Mouse (Mus musculus) kidney, adult 2 months (tissue): ENCODE measurements at regions not wholly inside any gene's neighbourhood (a gene's known extent, or its start where the extent isn't known, plus 50 kb on each side); places are given as distances from the start of the nearest gene placed in this dataset.

Experiments used
- DNase-seq: peaks from one replicate; pipeline ENCODE4 v3.0.0; 2021
- H3K27ac ChIP-seq: fragments of 200-500 bp; 2 replicates; pipeline ENCODE4 v1.5.1; 2012; ENCODE audit warnings: low read depth, low read length, control low read depth, inconsistent platforms; ENCODE audit not compliant: insufficient read depth
- H3K27me3 ChIP-seq: fragments of 200-500 bp; replicated peaks from 2 replicates; pipeline ENCODE4 v1.6.1; 2012; ENCODE audit warnings: mild to moderate bottlenecking, moderate library complexity, low read length, inconsistent platforms; ENCODE audit not compliant: control insufficient read depth, insufficient read depth
- H3K36me3 ChIP-seq: fragments of 200-500 bp; 2 replicates; pipeline ENCODE4 v1.6.1; 2012; ENCODE audit warnings: mild to moderate bottlenecking, moderate library complexity, low read length, inconsistent platforms; ENCODE audit not compliant: control insufficient read depth, insufficient read depth
- H3K4me1 ChIP-seq: fragments of 200-500 bp; 2 replicates; pipeline ENCODE4 v1.6.1; 2011; ENCODE audit warnings: low read length; ENCODE audit not compliant: control insufficient read depth, insufficient read depth
- H3K4me3 ChIP-seq: fragments of 200-500 bp; 2 replicates; pipeline ENCODE4 v1.5.1; 2011; ENCODE audit warnings: mild to moderate bottlenecking, low read depth, low read length, control low read depth; ENCODE audit not compliant: insufficient read depth
- CTCF ChIP-seq: fragments of 200-500 bp; conservative IDR thresholded peaks from 2 replicates; pipeline ENCODE4 v1.5.1; 2011; ENCODE audit warnings: low read depth, mild to moderate bottlenecking, control low read depth, low read length, moderate library complexity, mixed read lengths; ENCODE audit not compliant: insufficient read depth, insufficient read length
- POLR2A ChIP-seq: fragments of 200-500 bp; IDR thresholded peaks from one replicate; pipeline ENCODE4 v1.6.1; 2011; ENCODE audit warnings: low read depth, low read length, control low read depth
- WGBS: fragments of 180-500 bp; shearing (Covaris S2); methylation state at CpG from one replicate; pipeline ENCODE4 v1.1.7; 2018; 5-methylcytosine and 5-hydroxymethylcytosine counted together

- Histone ChIP-seq H3K27me3 (no peaks in the 10 kb centered on the region), H3K4me1 (no peaks in the 10 kb centered on the region), H3K4me3 (no peak overlapping the region), H3K36me3 (no peaks in the 10 kb centered on the region), H3K27ac (no peak overlapping the region)
- no peak for DNase-seq
- TF ChIP-seq CTCF, result no peak
- TF ChIP-seq POLR2A, result no peak
- WGBS, result 94% methylated on average over 4 of the region's 4 CpGs
Observed at GRCm38 (mm10) chr4:125807923-125808322, 216.4 kb upstream of the Csf3r start.

- WGBS, result 6% methylated on average over 9 of the region's 9 CpGs
- Histone ChIP-seq H3K36me3 (no peaks in the 10 kb centered on the region), H3K27ac (no peak overlapping the region), H3K4me1 (no peaks in the 10 kb centered on the region), H3K4me3 (no peak overlapping the region), H3K27me3 (no peaks in the 10 kb centered on the region)
- no peak for TF ChIP-seq CTCF
- TF ChIP-seq POLR2A, result no peak
- DNase-seq, result no peak
Observed at GRCm38 (mm10) chr4:125809446-125810108, 214.8 kb upstream of the Csf3r start.

- WGBS, result 34% methylated on average over 8 of the region's 8 CpGs
- H3K4me1 ChIP-seq, result no peaks in the 10 kb centered on the region
- no peak for TF ChIP-seq POLR2A
- no peak for TF ChIP-seq CTCF
- DNase-seq, result no peak
- no peaks in the 10 kb centered on the region for H3K27me3 ChIP-seq
- no peaks in the 10 kb centered on the region for H3K36me3 ChIP-seq
- no peak overlapping the region for H3K4me3 ChIP-seq
- no peak overlapping the region for H3K27ac ChIP-seq
Observed at GRCm38 (mm10) chr4:125810247-125810646, 214.1 kb upstream of the Csf3r start.

GRCm38 (mm10) chr4:125814311-125814710, 210.0 kb upstream of the Csf3r start:
- H3K4me1 ChIP-seq, result no peaks in the 10 kb centered on the region
- no peak for DNase-seq
- no peaks in the 10 kb centered on the region for H3K27me3 ChIP-seq
- no peak overlapping the region for H3K27ac ChIP-seq
- no peak for TF ChIP-seq POLR2A
- no peak for TF ChIP-seq CTCF
- H3K4me3 ChIP-seq, result no peak overlapping the region
- 55% methylated on average over 12 of the region's 12 CpGs for WGBS
- H3K36me3 ChIP-seq, result no peaks in the 10 kb centered on the region

GRCm38 (mm10) chr4:125815276-125815675, 209.1 kb upstream of the Csf3r start:
- TF ChIP-seq POLR2A (no peak), CTCF (no peak)
- Histone ChIP-seq H3K27ac (no peak overlapping the region), H3K27me3 (no peaks in the 10 kb centered on the region), H3K4me3 (no peak overlapping the region), H3K4me1 (no peaks in the 10 kb centered on the region), H3K36me3 (no peaks in the 10 kb centered on the region)
- no peak for DNase-seq
- WGBS, result 13% methylated on average over 3 of the region's 3 CpGs

- no peak overlapping the region for H3K27ac ChIP-seq
- no peaks in the 10 kb centered on the region for H3K4me1 ChIP-seq
- TF ChIP-seq POLR2A (no peak), CTCF (no peak)
- no peak overlapping the region for H3K4me3 ChIP-seq
- DNase-seq, result no peak
- H3K36me3 ChIP-seq, result no peaks in the 10 kb centered on the region
- 41% methylated on average over 3 of the region's 3 CpGs for WGBS
- H3K27me3 ChIP-seq, result no peaks in the 10 kb centered on the region
Observed at GRCm38 (mm10) chr4:125824525-125824924, 199.8 kb upstream of the Csf3r start.

GRCm38 (mm10) chr4:125826416-125826815, 197.9 kb upstream of the Csf3r start:
- H3K4me1 ChIP-seq, result no peaks in the 10 kb centered on the region
- no peak for TF ChIP-seq CTCF
- TF ChIP-seq POLR2A, result no peak
- DNase-seq, result no peak
- H3K36me3 ChIP-seq, result no peaks in the 10 kb centered on the region
- no peaks in the 10 kb centered on the region for H3K27me3 ChIP-seq
- no peak overlapping the region for H3K4me3 ChIP-seq
- 47% methylated on average over 5 of the region's 5 CpGs for WGBS
- no peak overlapping the region for H3K27ac ChIP-seq
